Mouse (Mus musculus): ENCODE measurements around the gene Rag1.

The Rag1 gene

GRCm38 (mm10) chr2:101649114-101649671, at the start of gene Rag1, which contains the start of gene B230118H07Rik:
Gene Rag1, minus strand, starts transcription at chr2:101649501.
Gene B230118H07Rik, minus strand, starts transcription at chr2:101649532.
- in situ Hi-C loops (cut with MboI, MseI): no loop called here

DNA sequence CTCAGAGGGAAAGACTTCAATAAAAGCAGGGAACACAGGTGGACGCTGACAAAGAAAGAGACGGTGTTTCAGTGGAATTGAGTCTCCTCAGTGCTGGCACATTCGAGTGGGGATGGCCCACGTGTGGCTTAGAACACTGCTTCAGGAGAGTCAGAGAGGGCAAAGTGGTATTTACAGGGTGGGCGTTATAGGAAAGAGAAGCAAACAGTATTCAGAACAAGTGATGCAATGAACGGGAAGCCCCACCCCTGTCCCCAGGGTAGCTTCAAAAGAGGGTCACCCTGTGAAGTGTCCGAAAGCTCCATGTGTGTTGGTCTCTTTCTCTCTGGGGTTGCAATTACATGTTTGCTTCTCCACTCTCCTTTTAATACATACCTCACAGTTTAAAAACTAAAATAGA, 46.3 kb upstream of the Rag1 start:
- in situ Hi-C loops (cut with MboI, MseI): no loop called here

DNA sequence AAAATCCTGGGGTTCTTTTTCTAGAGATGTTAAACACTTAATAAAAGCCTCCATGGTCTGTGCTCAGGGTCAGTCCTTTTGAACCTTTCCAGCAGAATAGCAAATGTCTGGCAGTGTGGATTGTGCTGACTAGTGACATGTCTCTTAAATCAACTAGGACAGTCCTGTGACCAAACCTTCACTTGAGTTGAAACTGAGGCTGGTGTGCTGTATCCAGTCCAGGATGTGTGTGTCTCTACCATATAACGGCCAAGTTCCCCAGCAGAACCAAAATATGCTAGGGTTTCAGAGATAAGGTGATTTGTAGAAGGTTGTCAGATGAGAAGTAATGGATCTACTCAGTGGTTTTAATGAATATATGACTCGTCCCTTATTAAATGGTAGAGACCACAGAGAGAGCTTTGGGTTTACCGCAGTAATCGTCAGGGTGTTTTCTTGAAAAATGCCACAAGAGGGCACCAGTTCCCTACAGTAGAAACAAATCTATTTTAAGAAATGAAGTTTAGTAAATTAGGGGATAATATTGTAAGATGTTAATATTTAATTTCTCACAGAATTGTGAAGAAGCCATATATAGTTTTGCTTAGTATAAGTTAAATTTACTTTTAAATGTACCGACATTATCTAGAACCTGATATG, 44.4 kb upstream of the Rag1 start:
- in situ Hi-C loops (cut with MboI, MseI): no loop called here

GRCm38 (mm10) chr2:101693043-101693442, 43.7 kb upstream of the Rag1 start:
- in situ Hi-C loops (cut with MboI, MseI): no loop called here

- in situ Hi-C loops (cut with MboI, MseI): no loop called here
Measured at GRCm38 (mm10) chr2:101690252-101690827, 41.0 kb upstream of the Rag1 start.

DNA sequence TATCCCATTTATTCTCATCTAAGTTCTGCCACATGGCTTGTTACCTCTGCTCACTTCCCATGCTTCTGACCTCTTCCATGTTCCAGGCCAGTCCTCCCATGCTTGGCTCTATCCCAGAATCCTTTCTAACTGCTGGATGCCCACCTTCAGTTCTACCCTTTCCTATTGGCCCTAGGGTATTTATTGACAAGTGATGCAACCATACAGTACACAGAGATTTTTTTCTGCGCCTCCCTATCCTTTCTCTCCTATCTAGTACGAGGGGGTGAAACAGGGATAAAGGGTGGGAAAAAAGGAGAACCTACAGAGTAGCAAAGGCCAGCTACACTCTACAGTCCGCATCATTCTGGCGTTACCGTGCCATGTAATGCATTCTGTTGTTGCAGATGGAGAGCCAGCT, 38.7 kb upstream of the Rag1 start:
- in situ Hi-C loops (cut with MboI, MseI): no loop called here

GRCm38 (mm10) chr2:101684421-101684820, 35.1 kb upstream of the Rag1 start:
- in situ Hi-C loops (cut with MboI, MseI): no loop called here

DNA sequence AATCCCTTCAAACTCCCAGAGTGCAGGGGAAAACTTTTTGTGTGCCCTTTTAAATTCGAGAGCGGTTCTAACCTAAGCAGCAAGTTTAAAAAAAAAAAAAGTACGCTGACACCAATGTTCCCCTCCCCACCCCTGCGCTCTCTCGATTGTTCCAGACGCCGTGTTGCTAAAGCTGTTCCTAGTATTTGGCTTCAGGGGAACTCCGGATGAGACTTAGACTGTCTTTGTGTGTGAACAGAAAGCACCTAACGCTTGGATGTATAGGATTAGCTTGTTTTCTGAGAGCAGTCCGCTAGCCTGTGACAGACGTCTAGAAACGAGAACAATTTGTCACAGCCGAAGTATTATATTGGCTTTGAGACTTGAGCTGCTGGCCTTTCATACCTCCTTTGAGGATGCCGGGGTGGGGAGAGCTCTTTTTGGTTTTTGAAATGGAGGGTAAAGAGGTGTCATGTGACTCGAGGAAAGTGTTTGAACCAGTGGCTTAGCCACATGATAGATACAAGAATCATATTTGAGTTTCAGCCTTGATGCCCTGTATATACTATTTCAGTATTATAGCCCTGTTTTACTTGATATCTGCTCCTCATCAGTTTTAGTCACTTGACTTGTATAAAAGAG, 30.0 kb upstream of the Rag1 start:
- in situ Hi-C loops (cut with MboI, MseI): no loop called here

- in situ Hi-C loops (cut with MboI, MseI): no loop called here
Measured at GRCm38 (mm10) chr2:101678236-101679021, 29.1 kb upstream of the Rag1 start, which contains the start of gene Traf6. Gene Traf6, plus strand, starts transcription at chr2:101678429.

GRCm38 (mm10) chr2:101673547-101673946, 24.2 kb upstream of the Rag1 start:
- in situ Hi-C loops (cut with MboI, MseI): no loop called here

DNA sequence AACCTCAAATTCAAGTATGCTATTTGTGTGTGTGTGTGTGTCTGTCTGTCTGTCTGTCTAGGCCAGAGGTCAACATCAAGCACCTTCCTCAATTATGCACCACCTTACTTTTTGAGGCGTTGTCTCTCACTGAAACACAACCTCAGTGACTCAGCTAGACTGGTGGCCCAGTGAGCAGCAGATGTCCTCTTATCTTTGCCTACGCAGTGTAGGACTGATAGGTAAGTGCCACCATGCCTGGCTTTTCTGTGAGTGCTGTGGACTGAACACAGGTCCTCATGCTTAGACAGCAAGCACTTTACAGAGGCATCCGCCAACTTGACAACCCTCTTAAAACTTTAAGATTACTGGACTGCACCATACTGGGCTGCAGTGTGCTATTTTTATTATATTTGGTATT, 19.4 kb upstream of the Rag1 start:
- in situ Hi-C loops (cut with MboI, MseI): no loop called here

GRCm38 (mm10) chr2:101665703-101666092, 16.4 kb upstream of the Rag1 start:
- in situ Hi-C loops (cut with MboI, MseI): no loop called here

GRCm38 (mm10) chr2:101665058-101665702, 15.9 kb upstream of the Rag1 start:
- in situ Hi-C loops (cut with MboI, MseI): no loop called here

GRCm38 (mm10) chr2:101660536-101660935, 11.2 kb upstream of the Rag1 start:
- in situ Hi-C loops (cut with MboI, MseI): no loop called here

- in situ Hi-C loops (cut with MboI, MseI): no loop called here
Measured at GRCm38 (mm10) chr2:101652921-101653597, 3.8 kb upstream of the Rag1 start.

GRCm38 (mm10) chr2:101652204-101652920, 3.1 kb upstream of the Rag1 start:
- in situ Hi-C loops (cut with MboI, MseI): no loop called here

GRCm38 (mm10) chr2:101650446-101650845, 1.1 kb upstream of the Rag1 start:
- in situ Hi-C loops (cut with MboI, MseI): no loop called here

- in situ Hi-C loops (cut with MboI, MseI): no loop called here
Measured at GRCm38 (mm10) chr2:101648361-101648760, 940 bp downstream of the Rag1 start.

DNA sequence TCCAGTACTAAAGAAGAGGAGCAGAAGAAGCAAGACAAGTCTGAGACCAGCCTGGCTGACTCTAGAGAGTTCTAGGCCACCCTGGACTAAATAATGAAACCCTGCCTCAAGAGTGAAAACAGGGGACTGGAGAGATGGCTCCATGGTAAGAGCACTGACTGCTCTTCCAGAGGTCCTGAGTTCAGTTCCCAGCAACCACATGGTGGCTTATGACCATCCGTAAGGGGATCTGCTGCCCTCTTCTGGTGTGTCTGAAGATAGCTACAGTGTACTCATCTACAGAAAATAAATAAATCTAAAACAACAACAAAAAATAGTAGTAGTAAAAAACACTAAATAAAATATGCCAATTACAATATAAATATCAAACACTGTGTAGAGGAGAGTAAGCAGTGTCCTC, 3.5 kb downstream of the Rag1 start:
- in situ Hi-C loops (cut with MboI, MseI): no loop called here

DNA sequence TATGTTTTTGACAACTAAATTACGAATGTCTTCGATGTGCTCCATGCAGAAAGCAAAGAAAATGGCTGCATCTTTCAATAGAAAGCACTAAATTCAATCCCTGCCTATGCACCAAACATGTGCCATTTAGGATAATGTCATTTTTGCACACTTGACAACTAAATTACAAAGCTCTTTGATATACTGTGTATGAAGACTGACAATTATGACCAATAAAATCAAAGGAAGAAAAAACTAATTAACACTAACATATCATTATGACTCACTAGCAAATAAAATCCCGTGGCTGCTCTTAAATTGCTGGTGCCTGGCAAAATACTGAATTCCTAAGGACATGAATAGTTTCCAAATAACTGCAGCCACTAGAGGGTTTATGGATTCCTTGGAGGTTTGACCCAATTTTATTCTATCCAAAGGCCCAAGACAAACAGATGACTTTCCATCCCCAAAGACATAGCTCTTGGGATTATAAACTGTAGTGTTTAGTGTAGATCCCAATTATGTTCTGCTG, 9.4 kb downstream of the Rag1 start:
- in situ Hi-C loops (cut with MboI, MseI): no loop called here
